ENCODE assay signal across 26 mouse cellular contexts in the genomic region with DNA sequence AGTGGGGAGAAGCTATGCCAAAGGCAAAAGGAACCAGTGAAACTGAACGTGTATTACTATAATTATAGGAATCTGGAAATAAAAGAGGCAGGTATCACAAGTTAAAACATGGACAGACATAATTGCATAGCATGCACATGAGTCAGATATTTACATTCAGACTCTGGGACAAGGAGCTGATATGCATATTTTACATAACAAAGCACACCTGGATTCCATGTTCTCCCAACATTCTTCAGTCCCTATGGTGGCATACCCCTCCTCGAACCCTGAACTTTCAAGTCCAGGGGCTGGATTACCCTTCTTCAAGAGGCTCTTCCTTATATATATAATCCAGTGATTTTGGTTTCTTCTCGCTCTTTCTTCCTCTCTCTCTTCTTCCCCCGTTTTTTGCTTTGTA.
"Had no signal": no experiment of that assay in that cellular context is flagged by ENCODE, and none has a peak within 500 bp of the region (broad histone marks: within the 10 kb centered on the region; RNA-seq: fewer than 3 reads in every experiment).

No protein-coding gene starts in this region.

- DNase-seq: cerebellum, adult 9-11 months; cerebellum, postnatal 10 days; cerebellum, postnatal 14 days; cerebellum, postnatal 25 days; cerebellum, postnatal 36 days; embryo, embryonic 11 days; forebrain, postnatal 0 days; gastrocnemius, adult 2 months; gastrocnemius, postnatal 10 days; gastrocnemius, postnatal 14 days; gastrocnemius, postnatal 25 days; gastrocnemius, postnatal 36 days; heart, adult 11 months; heart, adult 18-20 months; heart, adult 2 months had no signal

- ATAC-seq: forebrain, embryonic 13.5 days; forebrain, embryonic 14.5 days; forebrain, embryonic 15.5 days; forebrain, embryonic 16.5 days; forebrain, postnatal 0 days had no signal

- H3K9me3 ChIP-seq: embryonic facial prominence, embryonic 10.5 days; embryonic facial prominence, embryonic 12.5 days; embryonic facial prominence, embryonic 13.5 days; embryonic facial prominence, embryonic 15.5 days; forebrain, embryonic 10.5 days; forebrain, embryonic 12.5 days; forebrain, embryonic 13.5 days; forebrain, embryonic 15.5 days had no signal

- H3K4me1 ChIP-seq: embryonic facial prominence, embryonic 10.5 days; embryonic facial prominence, embryonic 12.5 days; embryonic facial prominence, embryonic 13.5 days; embryonic facial prominence, embryonic 15.5 days; forebrain, embryonic 10.5 days; forebrain, embryonic 12.5 days; forebrain, embryonic 13.5 days; forebrain, embryonic 15.5 days had no signal

- H3K27ac ChIP-seq: embryonic facial prominence, embryonic 10.5 days; embryonic facial prominence, embryonic 12.5 days; embryonic facial prominence, embryonic 13.5 days; embryonic facial prominence, embryonic 15.5 days; forebrain, embryonic 10.5 days; forebrain, embryonic 12.5 days; forebrain, embryonic 13.5 days; forebrain, embryonic 15.5 days; gastrocnemius, adult 2 months; heart, adult 2 months had no signal

- H3K4me3 ChIP-seq: embryonic facial prominence, embryonic 10.5 days; embryonic facial prominence, embryonic 12.5 days; embryonic facial prominence, embryonic 13.5 days; embryonic facial prominence, embryonic 15.5 days; erythroblast, embryonic 14.5 days; forebrain, embryonic 10.5 days; forebrain, embryonic 12.5 days; forebrain, embryonic 13.5 days; forebrain, embryonic 15.5 days; gastrocnemius, adult 2 months; heart, adult 2 months had no signal

- H3K27me3 ChIP-seq: embryonic facial prominence, embryonic 12.5 days; embryonic facial prominence, embryonic 13.5 days; embryonic facial prominence, embryonic 15.5 days; forebrain, embryonic 12.5 days; forebrain, embryonic 13.5 days; forebrain, embryonic 15.5 days had no signal

- H3K36me3 ChIP-seq: embryonic facial prominence, embryonic 10.5 days; embryonic facial prominence, embryonic 12.5 days; embryonic facial prominence, embryonic 13.5 days; embryonic facial prominence, embryonic 15.5 days; forebrain, embryonic 10.5 days; forebrain, embryonic 12.5 days; forebrain, embryonic 15.5 days had no signal
